Mouse (Mus musculus): ENCODE results near the gene Hist1h2bp. TPM values are rescaled to one million over a fixed set of nuclear protein-coding genes. Genes with fewer than 3 reads are reported as not detected.

The Hist1h2bp gene
- total and polyA plus RNA-seq, 3 experiments, result 0.60 to 510 (median 3.6) TPM

GRCm38 (mm10) chr13:21784311-21784710, 3.0 kb upstream of the Hist1h2bp start:
- TF ChIP-seq KAT2A (IDR thresholded peaks at IDR 0.05; ENCODE audit: insufficient replicate concordance, low read length), result no peak
- dilution Hi-C loops (cut with MboI; ENCODE audit: extremely low pct_ligation_motif_present, extremely low pct_unique_long_range_greater_than_20kb, low sequenced_read_pairs) (no loop called here), in situ Hi-C loops (cut with MboI; ENCODE audit: low pct_ligation_motif_present, low pct_unique_long_range_greater_than_20kb, low sequenced_read_pairs) (no loop called here)
- Histone ChIP-seq H3K27me3 (replicated peaks) (no peaks in the 10 kb centered on the region), H3K79me2 (replicated peaks; ENCODE audit: control insufficient read depth, extremely low read depth, insufficient read depth, poor library complexity, severe bottlenecking) (no peaks in the 10 kb centered on the region), H3K36me3 (replicated peaks in 1 of 2; ENCODE audit: control insufficient read depth in 1 of 2, insufficient read depth in 1 of 2, low read length in 1 of 2) (no peaks in the 10 kb centered on the region), H3K4me2 (ENCODE audit: insufficient read depth, low read depth, poor library complexity, severe bottlenecking) (peak overlapping the region; percentile 72), H3K4me1 (ENCODE audit: control insufficient read depth in 1 of 2, insufficient read depth in 2 of 2) (peaks cover 0 to 33% of the 10 kb centered on the region in 2 experiments; a peak in 3 of 4 replicates), H3K9ac (ENCODE audit: insufficient read depth, low read depth) (peak overlapping the region; percentile 37), H3K9me3 (replicated peaks; ENCODE audit: low read length) (no peaks in the 10 kb centered on the region), H3K4me3 (replicated peaks in 1 of 3; ENCODE audit: low read depth in 2 of 3, low read length in 2 of 3, poor library complexity in 1 of 3) (no peak overlapping the region), H3K27ac (ENCODE audit: insufficient read depth, low read depth) (peak overlapping the region; percentile 85; the same call in 1 of the 2 replicates)
- peak; percentile 29 for DNase-seq (ENCODE audit: extremely low read depth)

- Histone ChIP-seq H3K4me3 (replicated peaks in 1 of 3; ENCODE audit: low read depth in 2 of 3, low read length in 2 of 3, poor library complexity in 1 of 3) (peak overlapping the region; percentile 2 to 57 (median 37)), H3K36me3 (replicated peaks in 1 of 2; ENCODE audit: control insufficient read depth in 1 of 2, insufficient read depth in 1 of 2, low read length in 1 of 2) (no peaks in the 10 kb centered on the region), H3K9ac (ENCODE audit: insufficient read depth, low read depth) (peak overlapping the region; percentile 78), H3K4me1 (ENCODE audit: control insufficient read depth in 1 of 2, insufficient read depth in 2 of 2) (peaks cover 0 to 30% of the 10 kb centered on the region in 2 experiments; a peak in 3 of 4 replicates), H3K79me2 (replicated peaks; ENCODE audit: control insufficient read depth, extremely low read depth, insufficient read depth, poor library complexity, severe bottlenecking) (no peaks in the 10 kb centered on the region), H3K4me2 (ENCODE audit: insufficient read depth, low read depth, poor library complexity, severe bottlenecking) (peak overlapping the region; percentile 59), H3K9me3 (replicated peaks; ENCODE audit: low read length) (no peaks in the 10 kb centered on the region), H3K27ac (ENCODE audit: insufficient read depth, low read depth) (peak overlapping the region; percentile 92), H3K27me3 (replicated peaks) (no peaks in the 10 kb centered on the region)
- in situ Hi-C loops (cut with MboI; ENCODE audit: low pct_ligation_motif_present, low pct_unique_long_range_greater_than_20kb, low sequenced_read_pairs), result no loop called here
- dilution Hi-C loops (cut with MboI; ENCODE audit: extremely low pct_ligation_motif_present, extremely low pct_unique_long_range_greater_than_20kb, low sequenced_read_pairs), result no loop called here
- peak; percentile 68 for DNase-seq (ENCODE audit: extremely low read depth)
- TF ChIP-seq EP300 (IDR thresholded peaks at IDR 0.05; ENCODE audit: low read length), result no peak
- TF ChIP-seq IRF4 (IDR thresholded peaks at IDR 0.05; ENCODE audit: low read depth, low read length), result no peak
- no peak; the same call in 1 of the 2 replicates for TF ChIP-seq JUND (conservative IDR thresholded peaks at IDR 0.05; ENCODE audit: low read depth, low read length)
- peak; percentile 99 for TF ChIP-seq POLR2AphosphoS2 (IDR thresholded peaks at IDR 0.05; ENCODE audit: low read depth, low read length)
- TF ChIP-seq RCOR1 (conservative IDR thresholded peaks at IDR 0.05; ENCODE audit: low read depth, low read length), result peak; percentile 78; the same call in 1 of the 2 replicates
- no peak for TF ChIP-seq USF2 (conservative IDR thresholded peaks at IDR 0.05; ENCODE audit: low read depth, low read length)
- TF ChIP-seq NRF1 (IDR thresholded peaks at IDR 0.05; ENCODE audit: low read depth, low read length), result no peak
- no peak for TF ChIP-seq MAX (IDR thresholded peaks at IDR 0.05; ENCODE audit: low read length)
- no peak for TF ChIP-seq MEF2A (IDR thresholded peaks at IDR 0.05; ENCODE audit: borderline replicate concordance, low read depth, low read length)
- no peak for TF ChIP-seq KAT2A (IDR thresholded peaks at IDR 0.05; ENCODE audit: insufficient replicate concordance, low read length)
- no peak for TF ChIP-seq MXI1 (IDR thresholded peaks at IDR 0.05; ENCODE audit: low read depth, low read length)
- TF ChIP-seq JUN (IDR thresholded peaks at IDR 0.05; ENCODE audit: insufficient read depth, low read depth, low read length), result no peak
- TF ChIP-seq PAX5 (IDR thresholded peaks at IDR 0.05; ENCODE audit: low read length), result no peak
- TF ChIP-seq ZNF384 (IDR thresholded peaks at IDR 0.05; ENCODE audit: low read depth, low read length), result no peak
- TF ChIP-seq RAD21 (IDR thresholded peaks at IDR 0.05; ENCODE audit: low read depth, low read length), result no peak
- TF ChIP-seq ZC3H11A (IDR thresholded peaks at IDR 0.05; ENCODE audit: low read depth, low read length), result no peak
- TF ChIP-seq UBTF (IDR thresholded peaks at IDR 0.05; ENCODE audit: low read depth, low read length), result peak; percentile 95; the same call in 1 of the 2 replicates
- TF ChIP-seq GABPA (IDR thresholded peaks at IDR 0.05; ENCODE audit: insufficient replicate concordance, low read depth, low read length), result no peak
- no peak for TF ChIP-seq USF1 (IDR thresholded peaks at IDR 0.05; ENCODE audit: low read depth, low read length)
- no peak for TF ChIP-seq HCFC1 (IDR thresholded peaks at IDR 0.05; ENCODE audit: low read depth, low read length)
- TF ChIP-seq CHD2 (IDR thresholded peaks at IDR 0.05; ENCODE audit: low read length), result no peak
- TF ChIP-seq ELF1 (IDR thresholded peaks at IDR 0.05; ENCODE audit: low read depth, low read length), result no peak
- no peak; the same call in 1 of the 2 replicates for TF ChIP-seq SIN3A (IDR thresholded peaks at IDR 0.05; ENCODE audit: low read length)
- TF ChIP-seq MAZ (IDR thresholded peaks at IDR 0.05; ENCODE audit: low read depth, low read length), result no peak
- no peak for TF ChIP-seq MAFK (IDR thresholded peaks at IDR 0.05; ENCODE audit: insufficient replicate concordance, low read length)
- TF ChIP-seq CHD1 (IDR thresholded peaks at IDR 0.05; ENCODE audit: low read depth, low read length), result peak; percentile 97
- TF ChIP-seq BHLHE40 (IDR thresholded peaks at IDR 0.05; ENCODE audit: low read depth, low read length), result no peak
- no peak for TF ChIP-seq CTCF (conservative IDR thresholded peaks at IDR 0.05 in 1 of 2, IDR thresholded peaks at IDR 0.05 in 1 of 2; ENCODE audit: low read depth in 2 of 2, low read length in 2 of 2)
- peak; percentile 81 for TF ChIP-seq POLR2A (IDR thresholded peaks at IDR 0.05; ENCODE audit: low read depth, low read length)
- TF ChIP-seq E2F4 (IDR thresholded peaks at IDR 0.05; ENCODE audit: insufficient replicate concordance, low read depth, low read length), result 0 out of 2 replicates have a peak, but pooled peaks have one; percentile 75
- no peak for TF ChIP-seq TBP (conservative IDR thresholded peaks at IDR 0.05; ENCODE audit: low read depth, low read length)
- peak; percentile 95 for TF ChIP-seq ZMIZ1 (IDR thresholded peaks at IDR 0.05; ENCODE audit: low read depth, low read length)
Observed at GRCm38 (mm10) chr13:21786189-21786898, 917 bp upstream of the Hist1h2bp start.

All from CH12.LX (cell line).